Mouse (Mus musculus) NIH3T3 (cell line): ENCODE results near the gene Scaf4.
A peak's percentile ranks its signal among the peaks of the same experiment; 100 is the strongest.

Experiments used
- DNase-seq: peaks from one replicate; pipeline ENCODE4 v3.0.0-alpha.2; 2012; ENCODE audit warnings: low read depth

Scaf4 gene

DNA sequence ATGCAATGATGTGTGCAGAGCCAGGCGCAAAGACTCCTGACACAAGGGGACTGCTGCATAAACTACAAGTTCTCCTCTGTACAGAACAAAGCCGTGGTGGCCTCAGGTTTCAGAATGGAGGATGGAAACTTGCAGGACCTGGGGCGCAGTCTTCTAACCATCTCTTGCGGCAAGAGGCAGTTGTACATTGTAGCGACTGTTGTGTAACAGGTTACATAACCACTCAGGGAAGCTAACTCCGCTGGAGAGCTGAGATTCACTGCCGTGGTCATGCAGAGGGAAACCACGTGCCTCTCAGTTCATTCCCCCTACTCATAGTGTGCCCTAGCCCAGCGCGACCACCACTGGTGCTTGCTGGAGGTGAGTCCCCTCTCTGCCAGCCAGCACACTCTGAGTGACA lies 85.1 kb downstream of the Scaf4 start:
- no peak for DNase-seq

DNA sequence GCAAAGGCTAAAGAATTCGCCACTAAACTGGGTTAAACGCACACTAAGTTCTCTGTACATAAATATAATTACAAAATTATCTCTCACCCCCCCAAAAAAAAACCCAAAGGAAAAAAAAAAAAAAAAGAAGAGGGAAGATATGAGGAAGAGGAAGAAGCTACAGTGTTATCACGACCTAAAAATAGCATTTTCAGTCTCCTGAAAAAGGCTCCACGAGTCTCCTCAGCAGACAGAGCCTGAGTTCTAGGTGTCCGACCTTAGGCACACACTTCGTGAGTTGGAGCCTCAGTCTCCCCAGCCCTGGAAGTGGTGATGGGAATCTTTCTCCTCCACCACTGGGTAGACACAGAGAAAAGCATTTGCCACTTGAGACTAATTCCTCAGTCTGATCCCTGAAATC lies 85.7 kb downstream of the Scaf4 start:
- no peak for DNase-seq

DNA sequence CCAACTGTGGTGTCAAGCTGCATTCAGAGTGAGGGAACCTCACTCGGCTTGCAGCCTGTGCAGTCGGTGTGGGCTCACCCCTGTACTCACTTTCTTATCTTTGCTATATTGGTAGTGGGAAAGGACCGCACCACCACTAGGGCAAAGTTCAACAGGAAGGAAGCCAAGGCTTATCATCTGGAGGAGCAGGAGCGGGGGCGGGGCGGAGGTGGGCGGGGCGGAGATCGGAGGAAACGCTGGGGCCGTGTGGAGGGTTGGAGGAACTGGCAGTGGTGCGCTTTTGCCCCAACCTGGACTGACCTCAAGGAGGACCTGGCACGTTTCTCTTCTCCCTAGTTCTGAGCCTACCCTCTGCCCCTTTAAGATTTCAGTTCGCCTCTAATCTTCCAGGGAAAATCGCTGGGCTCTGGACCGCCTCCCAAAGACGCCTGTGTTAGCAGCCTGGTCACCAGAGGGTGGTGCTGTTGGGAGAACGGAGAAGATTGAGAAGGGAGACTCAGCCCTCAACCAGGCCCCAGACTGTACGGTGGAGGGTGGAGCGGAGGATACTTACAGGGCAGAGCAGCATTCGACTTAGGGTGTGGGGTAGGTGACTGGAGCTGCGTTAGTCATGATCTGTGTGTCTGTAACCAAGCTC lies 86.8 kb downstream of the Scaf4 start:
- peak; percentile 76 for DNase-seq

DNA sequence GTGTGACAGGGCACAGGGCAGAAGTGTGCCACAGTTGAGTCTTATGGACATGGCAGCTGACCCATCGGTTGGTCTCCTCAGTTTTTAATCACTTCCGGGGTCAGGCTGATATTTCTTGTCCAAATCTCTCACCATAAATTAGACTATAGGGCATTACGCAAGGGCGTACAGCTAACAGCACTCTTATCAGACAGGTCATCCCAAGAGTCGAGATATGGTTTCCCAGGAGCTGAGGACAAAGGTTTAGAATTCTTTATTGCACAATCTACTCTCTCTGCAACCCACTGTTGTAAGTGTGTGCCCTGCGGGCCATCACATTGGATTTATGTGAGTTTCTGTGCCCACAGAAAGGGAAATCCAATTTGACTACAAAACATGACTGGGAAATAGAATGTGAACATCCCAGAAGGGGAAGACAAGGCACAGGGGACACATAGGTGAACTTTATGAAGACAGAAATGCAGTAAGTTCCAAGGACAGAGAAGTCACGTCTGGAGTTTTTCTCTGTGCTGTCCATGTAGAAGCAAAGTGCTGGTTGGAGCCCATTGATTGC lies 87.5 kb downstream of the Scaf4 start:
- no peak for DNase-seq

DNA sequence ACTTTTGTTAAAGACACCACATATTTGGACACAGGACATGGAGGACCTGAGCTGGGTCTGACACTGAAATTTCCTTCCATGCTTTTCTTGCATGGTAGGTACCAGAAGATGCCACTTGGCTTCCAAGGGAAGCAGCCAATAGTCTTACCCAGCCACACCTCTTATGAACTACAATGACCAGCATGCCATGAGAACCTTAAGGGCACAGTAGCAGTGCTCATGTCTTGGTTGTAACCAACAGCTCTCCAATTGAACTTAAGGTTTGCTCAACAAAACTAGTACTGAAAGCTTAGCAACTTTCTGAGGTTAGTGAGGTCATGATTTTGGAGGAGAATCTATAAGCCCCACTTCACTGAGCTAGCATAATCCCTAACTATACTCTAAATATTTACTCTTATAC lies 90.6 kb downstream of the Scaf4 start:
- no peak for DNase-seq

DNA sequence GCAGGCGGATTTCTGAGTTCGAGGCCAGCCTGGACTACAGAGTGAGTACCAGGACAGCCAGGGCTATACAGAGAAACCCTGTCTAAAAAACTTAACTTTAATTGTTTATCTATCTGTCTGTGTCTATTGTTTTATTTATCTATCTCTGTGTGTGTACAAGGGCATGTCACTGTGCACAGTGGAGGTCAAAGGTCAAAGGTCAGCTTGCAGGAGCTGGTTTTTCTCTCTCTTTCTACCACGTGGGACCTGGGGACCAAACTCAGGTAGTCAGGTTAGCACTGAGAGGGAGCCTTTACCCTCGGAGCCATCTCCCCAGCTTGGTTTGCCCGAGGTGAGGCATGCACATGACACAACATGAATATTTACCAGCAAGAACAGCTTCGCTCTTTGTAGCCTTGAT lies 93.0 kb downstream of the Scaf4 start:
- DNase-seq: no peak

DNA sequence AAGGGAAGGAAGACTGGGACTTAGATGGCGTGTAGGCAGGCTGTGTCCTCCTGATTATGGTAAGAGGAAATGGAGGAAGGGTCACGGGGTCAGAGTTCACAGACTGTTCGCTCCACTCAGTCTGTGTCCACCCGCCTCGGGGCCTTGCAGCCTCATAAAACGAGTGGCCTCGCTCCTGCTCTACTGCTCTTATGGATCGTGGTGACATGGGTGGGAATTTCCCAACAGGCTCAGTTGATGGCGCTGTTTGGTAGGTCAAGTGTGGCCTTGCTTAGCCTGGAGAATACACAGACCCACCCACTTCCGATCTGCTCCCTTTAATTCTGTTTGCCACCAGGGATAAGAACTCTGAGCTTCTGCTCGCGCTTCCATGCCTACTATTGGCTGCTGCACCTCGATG lies 96.8 kb downstream of the Scaf4 start:
- DNase-seq: peak; percentile 33

DNA sequence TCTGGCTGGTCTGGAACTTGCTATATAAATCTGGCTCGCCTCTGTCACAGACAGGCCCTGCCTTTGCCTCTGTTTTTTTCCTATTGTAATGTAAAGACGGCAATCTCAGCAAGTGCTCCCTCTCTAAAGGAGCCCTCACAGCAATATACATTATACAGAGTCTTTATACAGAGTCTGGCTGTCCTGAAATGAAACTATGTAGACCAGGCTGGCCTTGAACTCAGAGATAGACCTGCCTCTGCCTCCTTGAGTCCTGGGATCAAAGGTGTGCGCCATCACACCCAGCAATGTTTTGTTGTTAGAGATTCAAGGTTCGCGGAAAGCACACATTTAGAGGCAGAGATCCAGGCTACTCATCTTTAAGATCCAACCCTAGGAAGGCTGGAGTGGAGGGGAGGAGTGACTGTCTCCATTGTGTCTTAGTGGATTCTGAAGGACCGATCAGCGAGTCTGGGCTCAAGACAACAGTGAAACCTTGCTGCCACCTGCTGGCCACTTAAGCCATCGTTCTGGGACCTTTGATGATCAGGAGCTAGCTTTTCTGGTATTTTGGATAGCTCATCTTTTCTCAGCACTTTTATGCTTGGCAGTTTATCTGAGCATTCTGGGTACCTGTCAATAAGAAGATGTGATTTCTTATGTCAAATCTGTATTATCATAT lies 98.2 kb downstream of the Scaf4 start:
- peak; percentile 85 for DNase-seq

DNA sequence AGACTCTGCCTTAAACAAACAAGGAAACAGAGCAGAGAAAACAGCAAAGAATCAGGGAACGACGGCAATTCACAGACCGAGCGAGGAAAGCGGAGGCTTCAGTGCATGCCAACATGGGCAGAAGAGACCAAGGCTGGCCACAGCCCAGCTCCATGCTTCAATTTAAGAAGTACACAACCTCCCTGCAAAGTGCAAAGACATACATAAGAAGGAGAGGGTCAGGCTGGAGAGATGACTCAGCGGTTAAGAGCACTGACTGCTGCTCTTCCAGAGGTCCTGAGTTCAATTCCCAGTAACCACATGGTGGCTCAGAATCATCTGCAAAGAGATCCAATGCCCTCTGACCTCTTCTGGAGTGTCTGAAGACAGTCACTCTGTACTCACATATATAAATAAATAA lies 100.2 kb downstream of the Scaf4 start:
- DNase-seq: no peak

DNA sequence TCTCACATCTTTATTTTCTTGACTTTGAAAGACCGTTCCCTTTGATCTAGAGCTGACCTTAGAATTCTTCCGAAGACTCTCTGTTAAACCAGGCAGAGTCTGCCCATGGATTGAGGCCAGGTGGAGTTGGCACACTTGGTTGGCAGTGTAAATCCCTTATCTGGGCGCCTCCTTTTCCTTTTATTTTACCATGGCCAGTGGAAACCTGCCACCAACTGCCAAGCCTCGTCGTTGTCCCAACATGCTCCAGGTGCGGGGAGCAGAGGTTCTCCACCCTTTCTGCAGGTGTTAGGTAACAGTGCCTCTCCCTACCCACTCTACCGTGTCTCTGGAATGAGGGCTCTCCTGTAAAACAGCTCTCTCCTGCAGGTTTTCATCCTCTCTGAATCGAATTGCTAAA lies 102.6 kb downstream of the Scaf4 start:
- no peak for DNase-seq

DNA sequence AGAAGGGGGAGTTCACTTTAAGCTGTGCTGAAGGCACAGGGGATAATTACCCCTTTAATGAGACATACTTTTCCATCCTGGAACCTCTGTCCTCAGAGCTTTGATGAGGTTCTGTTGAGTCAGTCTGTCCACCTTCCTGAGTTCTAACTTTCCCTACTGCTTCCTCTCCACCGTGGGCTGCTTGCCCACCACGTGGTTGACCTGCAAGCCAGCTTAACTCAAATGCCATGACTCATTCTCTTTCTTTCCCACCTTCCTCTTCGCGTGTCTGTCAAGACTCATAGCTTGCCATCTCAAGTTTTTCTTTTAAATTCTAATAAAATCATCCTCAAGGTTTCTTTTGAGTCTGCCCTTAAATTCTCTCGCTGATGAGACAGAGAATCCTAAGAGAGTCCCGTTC lies 103.3 kb downstream of the Scaf4 start:
- DNase-seq: no peak

DNA sequence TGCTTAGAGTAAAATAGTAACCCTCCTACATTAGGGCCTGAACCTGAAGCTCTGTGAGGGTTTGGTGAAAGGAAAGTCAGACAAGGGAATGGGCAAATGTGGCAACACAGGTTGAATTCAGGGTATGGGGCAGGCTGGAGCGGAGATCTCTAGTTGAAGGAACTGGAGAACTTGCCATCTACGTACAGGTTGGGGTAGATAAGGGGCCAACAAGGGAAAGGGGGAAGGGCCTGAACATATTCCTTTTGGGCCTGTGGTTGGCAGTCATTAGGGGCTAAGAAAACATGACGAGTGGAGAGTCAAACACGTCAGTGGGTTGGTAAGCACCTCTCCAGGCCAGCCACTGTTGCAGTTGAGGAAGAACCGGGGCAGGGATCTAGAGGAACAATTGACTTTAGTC lies 104.4 kb downstream of the Scaf4 start:
- DNase-seq: no peak

DNA sequence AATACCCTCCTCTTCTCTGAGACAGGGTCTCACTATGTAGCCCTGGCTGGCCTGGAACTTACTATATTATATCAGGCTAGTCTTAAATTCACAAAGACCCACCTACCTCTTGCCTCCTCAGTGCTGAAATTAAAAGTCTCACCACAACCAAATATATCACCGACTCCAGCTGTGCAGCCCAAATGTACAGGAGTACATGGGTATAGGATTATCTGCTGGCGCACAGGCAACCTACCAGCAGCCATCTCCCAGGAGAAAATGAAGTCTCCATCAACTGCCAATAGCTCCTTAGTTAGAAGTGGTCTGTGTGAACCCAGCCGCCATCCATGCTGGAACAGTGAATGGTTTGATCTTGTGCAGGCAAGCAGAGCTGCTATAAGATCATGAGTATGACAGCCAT lies 105.9 kb downstream of the Scaf4 start:
- DNase-seq: no peak

DNA sequence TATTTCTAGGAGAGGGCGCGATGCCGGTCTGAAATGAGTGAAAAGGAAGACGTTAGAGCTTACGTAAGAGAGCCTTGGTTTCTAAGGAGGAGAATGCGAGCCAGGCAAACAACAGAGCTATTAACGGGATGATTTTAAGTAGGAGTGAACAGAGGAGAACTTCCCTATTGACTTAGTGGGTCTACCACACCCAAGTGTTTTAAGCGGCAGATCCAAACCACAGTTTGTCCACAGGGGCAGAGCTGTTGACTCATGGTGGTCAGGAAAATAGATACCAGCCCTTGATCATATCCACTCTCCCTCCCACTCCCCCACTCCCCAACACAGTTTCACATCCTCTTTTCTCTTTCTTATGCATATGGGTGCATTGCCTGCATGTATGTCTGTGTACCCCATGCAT lies 106.9 kb downstream of the Scaf4 start:
- no peak for DNase-seq

DNA sequence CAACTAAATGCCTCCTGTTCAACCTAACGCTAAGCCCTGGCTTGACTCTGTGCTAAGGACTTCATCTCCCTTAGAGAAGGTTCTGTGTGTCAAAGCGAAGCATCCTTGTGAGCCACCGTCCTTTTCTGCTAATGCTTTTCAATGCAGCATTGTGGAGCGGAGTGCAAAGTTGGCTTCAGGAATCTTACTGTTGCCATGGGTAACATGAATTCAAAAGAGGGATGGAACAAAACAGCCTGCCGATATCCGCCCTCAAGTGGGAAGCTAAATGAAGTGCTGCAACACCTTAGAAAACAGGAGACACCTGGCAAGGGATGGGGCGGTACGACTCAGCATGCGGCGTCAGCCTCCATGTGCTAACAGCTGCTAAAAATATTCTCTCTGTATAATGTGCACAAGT lies 107.8 kb downstream of the Scaf4 start:
- no peak for DNase-seq
